Mouse (Mus musculus) lung, adult 2 months (tissue): ENCODE measurements around the gene Tle3.

Experiments
- CTCF ChIP-seq: fragments of 200-500 bp; IDR thresholded peaks from 2 replicates; pipeline ENCODE4 v1.5.1; 2011; ENCODE audit warnings: mild to moderate bottlenecking, low read length, control low read depth; ENCODE audit not compliant: insufficient read depth
- POLR2A ChIP-seq: fragments of 200-500 bp; IDR thresholded peaks from 2 replicates; pipeline ENCODE4 v1.6.1; 2011; ENCODE audit warnings: low read depth, mild to moderate bottlenecking, control low read depth, low read length, borderline replicate concordance; ENCODE audit errors: extremely low read depth

- TF ChIP-seq CTCF (no peak), POLR2A (no peak)
Measured at GRCm38 (mm10) chr9:61427901-61428300, 55.7 kb downstream of the Tle3 start.
